ENCODE assay signal across 1 mouse cellular context in the genomic region with DNA sequence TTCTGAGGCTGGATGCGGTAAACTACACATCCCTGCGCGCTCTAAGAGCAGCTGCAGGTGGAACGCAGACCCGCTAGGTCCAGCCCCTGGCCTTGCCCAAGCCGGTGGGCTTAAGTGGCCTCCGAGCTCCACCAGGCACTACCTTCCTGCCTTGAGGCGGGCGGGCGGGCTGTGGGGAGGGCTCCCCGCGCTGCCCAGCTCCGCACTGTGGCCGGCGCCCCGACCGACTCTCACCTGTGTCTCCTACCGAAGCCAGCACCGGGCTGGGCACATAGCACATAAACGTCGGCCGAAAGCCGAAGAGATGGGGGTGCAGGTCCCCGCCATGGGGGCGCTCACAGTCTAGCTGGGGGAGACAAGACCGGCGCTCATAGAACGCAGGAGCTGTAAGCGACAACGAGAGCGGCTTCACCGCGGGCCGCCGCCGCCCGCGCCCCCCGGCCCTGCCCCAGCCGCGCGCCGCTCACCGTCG.
TF ChIP-seq lines count a peak whose summit lies in the region.

No protein-coding gene starts in this region.

TF ChIP-seq in ES-E14, 5 proteins besides CTCF, POLR2A, EP300 and RAD21 (continued from another document):
- no peak for TF ChIP-seq ZNF384 (IDR thresholded peaks at IDR 0.05; ENCODE audit: low read depth, low read length)
- no peak for TF ChIP-seq CHD2 (IDR thresholded peaks at IDR 0.05; ENCODE audit: low read depth, low read length)
